ENCODE assay signal across 16 mouse cellular contexts in the genomic region with DNA sequence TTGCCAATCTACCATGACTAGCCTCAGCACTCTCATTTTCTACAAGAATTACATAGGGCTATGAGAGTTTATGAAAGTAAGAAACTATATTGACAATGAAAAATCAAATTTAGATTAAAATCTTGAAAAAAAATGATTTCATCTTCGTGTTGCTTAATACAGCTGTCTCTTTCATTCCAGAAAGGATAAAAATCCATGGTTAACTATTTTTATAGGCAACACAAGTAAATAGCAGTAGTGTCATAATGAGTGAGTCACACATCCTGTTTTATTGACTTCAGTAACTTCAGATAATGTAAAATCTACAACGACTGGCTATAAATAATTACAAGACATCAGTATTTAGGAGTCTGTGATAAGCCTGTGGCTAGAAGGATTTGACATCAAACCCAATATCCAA.
"Had no signal": no experiment of that assay in that cellular context is flagged by ENCODE, and none has a peak within 500 bp of the region (broad histone marks: within the 10 kb centered on the region; RNA-seq: fewer than 3 reads in every experiment).

No protein-coding gene starts in this region.

- H3K4me1 ChIP-seq: neural tube, embryonic 12.5 days; neural tube, embryonic 13.5 days; neural tube, embryonic 15.5 days; stomach, embryonic 15.5 days had no signal

- DNase-seq: retina, postnatal 1 day; right cerebral cortex, adult 18-20 months; right cerebral cortex, postnatal 14 days; right cerebral cortex, postnatal 25 days; right cerebral cortex, postnatal 4 days; spleen, adult 18-20 months; thymus, adult 18-20 months; thymus, adult 2 months; thymus, postnatal 14 days; thymus, postnatal 25 days; thymus, postnatal 36 days; thymus, postnatal 4 days had no signal

- H3K4me3 ChIP-seq: neural tube, embryonic 12.5 days; neural tube, embryonic 13.5 days; neural tube, embryonic 15.5 days; stomach, embryonic 15.5 days had no signal

- H3K9ac ChIP-seq: neural tube, embryonic 12.5 days; neural tube, embryonic 13.5 days; neural tube, embryonic 15.5 days; stomach, embryonic 15.5 days had no signal

- H3K27me3 ChIP-seq: neural tube, embryonic 12.5 days; neural tube, embryonic 13.5 days; neural tube, embryonic 15.5 days; stomach, embryonic 15.5 days had no signal

- H3K9me3 ChIP-seq: neural tube, embryonic 12.5 days; neural tube, embryonic 13.5 days; neural tube, embryonic 15.5 days; stomach, embryonic 15.5 days had no signal

- H3K4me2 ChIP-seq: neural tube, embryonic 12.5 days; neural tube, embryonic 13.5 days; neural tube, embryonic 15.5 days; stomach, embryonic 15.5 days had no signal

- H3K27ac ChIP-seq: neural tube, embryonic 12.5 days; neural tube, embryonic 13.5 days; neural tube, embryonic 15.5 days; stomach, embryonic 15.5 days had no signal

- H3K36me3 ChIP-seq: neural tube, embryonic 12.5 days; neural tube, embryonic 13.5 days; neural tube, embryonic 15.5 days; stomach, embryonic 15.5 days had no signal
